Mouse (Mus musculus) mouse trophoblast stem cell (cell line): ENCODE measurements around the gene Hist1h4m.
"Not testable (repeated sequence)": the region's sequence is repeated elsewhere in the genome, so short reads cannot be mapped to it uniquely, and the experiment has no call there.

Source experiments
- in situ Hi-C, 2 experiments: fragments of 300-500 bp; cut with MseI, MboI; formaldehyde crosslinking; loops; 2 replicates in 1 of 2; 3 replicates in 1 of 2; pipeline ENCODE4 v1.15.1; 2025

Gene Hist1h4m

GRCm38 (mm10) chr13:21811539-21811938, at the start of gene Hist1h4m:
Gene Hist1h4m, plus strand, starts transcription at chr13:21811746.
- in situ Hi-C loops: not testable (repeated sequence)

GRCm38 (mm10) chr13:21778814-21779766, 32.5 kb upstream of the Hist1h4m start:
- in situ Hi-C loops: no loop called here

- in situ Hi-C loops: no loop called here
These were observed 31.5 kb upstream of the Hist1h4m start, which contains the start of gene Hist1h1b for GRCm38 (mm10) chr13:21779767-21780731. Gene Hist1h1b, minus strand, starts transcription at chr13:21780625.

GRCm38 (mm10) chr13:21781021-21781555, 30.5 kb upstream of the Hist1h4m start:
- in situ Hi-C loops: no loop called here

- in situ Hi-C loops: no loop called here
These were observed 29.9 kb upstream of the Hist1h4m start for GRCm38 (mm10) chr13:21781639-21782038.

GRCm38 (mm10) chr13:21782361-21783254, 28.9 kb upstream of the Hist1h4m start:
- in situ Hi-C loops: not testable (repeated sequence)

GRCm38 (mm10) chr13:21783255-21783617, 28.3 kb upstream of the Hist1h4m start, which contains the start of gene Hist1h3i:
Gene Hist1h3i, minus strand, starts transcription at chr13:21783370.
- in situ Hi-C loops: no loop called here

GRCm38 (mm10) chr13:21783734-21784161, 27.8 kb upstream of the Hist1h4m start:
- in situ Hi-C loops: no loop called here

GRCm38 (mm10) chr13:21784311-21784710, 27.2 kb upstream of the Hist1h4m start:
- in situ Hi-C loops: no loop called here

GRCm38 (mm10) chr13:21786189-21786898, 25.2 kb upstream of the Hist1h4m start:
- in situ Hi-C loops: no loop called here

GRCm38 (mm10) chr13:21786899-21787629, 24.5 kb upstream of the Hist1h4m start, which contains the start of the genes Hist1h2an and Hist1h2bp:
Gene Hist1h2an, minus strand, starts transcription at chr13:21787218.
Gene Hist1h2bp, plus strand, starts transcription at chr13:21787461.
- in situ Hi-C loops: not testable (repeated sequence)

- in situ Hi-C loops: no loop called here
These were observed 23.6 kb upstream of the Hist1h4m start for GRCm38 (mm10) chr13:21787760-21788593.

- in situ Hi-C loops: no loop called here
These were observed 21.6 kb upstream of the Hist1h4m start for GRCm38 (mm10) chr13:21789925-21790324.

- in situ Hi-C loops: no loop called here
These were observed 20.8 kb upstream of the Hist1h4m start for GRCm38 (mm10) chr13:21790601-21791283.

GRCm38 (mm10) chr13:21795584-21795983, 16.0 kb upstream of the Hist1h4m start:
- in situ Hi-C loops: no loop called here

- in situ Hi-C loops: not testable (repeated sequence)
These were observed 14.4 kb upstream of the Hist1h4m start for GRCm38 (mm10) chr13:21797163-21797562.

- in situ Hi-C loops: not testable (repeated sequence)
These were observed 8.5 kb upstream of the Hist1h4m start for GRCm38 (mm10) chr13:21803058-21803457.
